Mouse (Mus musculus): Measurements from ENCODE around the gene Supt6. TPM values are rescaled to one million over a fixed set of nuclear protein-coding genes. Genes with fewer than 3 reads are reported as not detected.
A peak's percentile ranks its signal among the peaks of the same experiment; 100 is the strongest.

The Supt6 gene
- total RNA-seq, 2 experiments from 2014 or later = 33.7 to 36.6 TPM

DNA sequence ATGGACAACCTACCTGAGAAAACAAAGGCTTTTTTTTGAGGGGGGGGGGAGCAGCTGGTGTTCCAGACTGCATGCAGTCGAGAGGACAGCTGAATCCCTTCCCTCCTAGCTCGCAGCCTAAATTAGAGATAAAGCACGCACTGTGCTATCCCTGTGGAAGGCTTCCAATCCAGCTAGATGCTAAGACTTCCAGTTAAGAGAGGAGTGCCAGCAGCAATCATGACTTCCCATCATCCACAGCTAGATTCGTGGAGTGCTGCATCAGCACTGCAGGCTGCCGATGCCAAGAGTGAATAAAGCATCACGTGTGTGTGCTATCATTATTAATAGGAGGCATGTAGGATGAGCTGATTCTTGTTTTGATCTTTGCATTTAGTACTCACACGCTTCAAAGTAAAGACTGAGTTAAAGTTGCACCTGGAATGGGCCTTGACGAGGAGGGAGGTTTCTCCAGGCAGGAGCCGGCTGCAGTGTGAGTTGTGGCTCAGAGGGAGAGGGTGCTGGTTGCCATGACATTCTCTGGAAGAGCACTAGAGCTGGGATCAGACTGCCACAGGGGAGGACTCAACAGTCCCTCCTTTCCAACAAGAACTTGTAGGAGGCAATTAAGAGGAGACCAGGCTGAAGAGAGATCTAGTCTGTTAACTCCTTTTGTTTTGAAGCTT lies 5.5 kb downstream of the Supt6 start:
- intact Hi-C loops (cut with DNase I) = no loop called here
- peak; percentile 11 to 17 for DNase-seq

DNA sequence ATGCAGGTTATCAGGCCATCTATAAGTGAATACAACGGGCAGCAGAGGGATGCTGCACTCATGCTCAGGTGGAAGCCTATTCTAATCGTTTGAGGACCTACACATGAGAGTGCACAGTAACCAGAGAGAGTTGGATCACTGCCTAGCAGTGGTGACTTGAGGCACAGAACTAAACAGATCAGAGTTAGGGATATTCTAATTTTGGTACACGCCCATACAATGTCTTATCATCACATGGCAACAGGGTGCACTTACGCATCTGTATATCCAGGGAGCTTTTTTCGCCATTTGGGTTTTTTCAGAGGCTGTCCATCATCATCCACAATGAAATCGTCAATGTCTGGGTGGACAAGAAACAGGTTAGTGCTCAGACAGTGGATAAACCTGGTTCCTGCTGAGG lies 14.3 kb downstream of the Supt6 start:
- DNase-seq = no peak
- intact Hi-C loops (cut with DNase I) = no loop called here

DNA sequence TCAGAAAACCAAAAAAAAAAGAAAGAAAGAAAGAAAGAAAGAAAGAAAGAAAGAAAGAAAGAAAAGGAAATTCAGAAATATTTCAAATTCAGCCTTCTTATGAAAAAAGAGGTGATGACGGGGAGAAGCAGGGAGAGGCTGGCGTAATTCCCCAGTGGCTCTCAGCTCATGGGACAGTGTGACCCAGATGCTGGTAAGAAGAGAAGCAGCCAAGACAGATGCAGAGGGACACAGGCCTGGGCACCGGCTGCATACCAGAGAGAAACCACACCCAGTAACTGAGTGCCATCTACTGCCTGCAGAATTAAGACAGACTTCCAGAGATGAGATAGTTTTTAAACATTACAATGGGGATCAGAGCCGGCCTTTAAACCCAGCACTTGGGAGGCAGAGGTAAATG lies 22.2 kb downstream of the Supt6 start:
- intact Hi-C loops (cut with DNase I) = no loop called here
- DNase-seq = no peak

DNA sequence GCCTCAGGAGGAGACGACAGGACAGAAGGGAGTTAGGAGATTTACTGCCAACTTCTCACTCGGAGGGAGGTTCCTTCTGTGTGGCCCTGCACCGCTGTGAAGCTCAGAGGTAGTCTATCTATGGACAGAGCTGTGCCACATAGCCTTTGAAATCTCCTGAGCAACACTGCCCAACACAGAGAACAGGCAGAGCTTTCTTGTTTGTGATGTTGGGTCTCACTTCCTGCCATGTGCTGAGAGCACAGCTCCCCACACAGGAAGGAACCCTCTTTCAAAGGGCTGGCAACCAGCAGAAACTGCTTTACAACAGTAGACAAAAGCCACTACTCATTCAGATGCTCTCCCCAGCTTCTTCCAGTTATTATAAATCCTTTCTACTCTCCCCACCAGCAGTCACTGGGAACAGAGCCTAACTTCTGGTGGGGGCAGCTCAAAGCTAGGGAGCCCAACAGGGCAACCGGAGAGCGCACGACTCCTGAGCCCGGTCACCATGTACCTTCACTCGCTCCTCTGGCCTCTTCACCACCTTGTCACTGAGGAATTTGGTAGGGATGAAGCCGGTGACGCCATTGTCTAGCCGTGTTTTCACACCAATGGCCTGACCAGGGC lies 30.0 kb downstream of the Supt6 start:
- DNase-seq = no peak
- intact Hi-C loops (cut with DNase I) = no loop called here

DNA sequence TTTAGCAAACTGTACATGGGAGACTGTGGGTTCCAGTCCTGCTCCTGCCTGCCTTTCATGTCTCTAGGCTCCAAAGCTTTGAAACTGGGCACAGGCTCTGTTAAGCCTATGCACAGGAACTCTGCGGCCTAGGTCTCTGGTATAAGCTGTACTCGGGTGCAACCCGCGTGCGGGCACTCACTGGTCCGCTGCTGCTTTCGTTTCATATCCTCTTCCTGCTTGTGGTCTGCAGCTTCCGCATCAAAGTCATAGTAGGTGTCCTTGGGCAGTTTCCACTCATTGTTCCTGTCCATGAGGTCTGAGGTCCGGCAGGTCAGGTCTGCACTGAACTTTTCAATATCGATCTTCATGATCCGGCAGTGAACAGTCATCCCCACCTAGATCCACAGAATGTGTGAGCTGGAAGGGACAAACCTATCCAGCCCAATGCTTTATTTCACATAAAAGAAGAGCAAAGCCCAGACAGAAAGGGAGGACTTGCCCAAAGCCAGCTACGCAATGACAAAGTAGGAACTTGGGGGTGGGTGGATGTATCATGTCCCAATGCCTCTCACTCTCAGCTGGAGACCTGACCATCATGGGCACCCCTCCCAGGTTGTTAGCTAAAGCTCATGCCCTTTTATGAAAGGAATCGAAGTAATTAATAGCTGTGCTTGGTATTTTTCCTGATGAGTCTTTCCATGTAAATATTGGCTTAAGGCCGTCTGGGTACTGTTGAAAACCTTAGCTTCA lies 32.5 kb downstream of the Supt6 start:
- intact Hi-C loops (cut with DNase I) = no loop called here
- DNase-seq = no peak

DNA sequence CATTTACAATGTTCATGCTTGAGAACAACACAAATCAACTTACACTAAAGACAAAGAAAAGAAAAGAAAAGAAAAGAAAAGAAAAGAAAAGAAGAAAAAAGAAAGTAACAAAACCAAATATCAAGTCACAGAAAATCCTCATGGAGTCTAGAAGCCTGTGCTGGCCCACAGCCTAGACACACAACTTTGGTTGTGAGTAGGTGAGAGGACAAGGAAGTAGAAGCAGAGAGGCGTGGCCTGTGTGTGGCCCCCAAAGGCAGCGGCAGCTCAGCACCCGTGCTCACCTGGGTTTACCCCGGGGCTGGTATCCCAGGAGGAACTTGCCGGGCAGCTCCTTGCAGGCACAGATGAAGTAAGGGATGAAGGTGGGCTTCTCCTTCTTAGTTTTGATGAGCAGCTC lies 34.3 kb downstream of the Supt6 start:
- intact Hi-C loops (cut with DNase I) = no loop called here

DNA sequence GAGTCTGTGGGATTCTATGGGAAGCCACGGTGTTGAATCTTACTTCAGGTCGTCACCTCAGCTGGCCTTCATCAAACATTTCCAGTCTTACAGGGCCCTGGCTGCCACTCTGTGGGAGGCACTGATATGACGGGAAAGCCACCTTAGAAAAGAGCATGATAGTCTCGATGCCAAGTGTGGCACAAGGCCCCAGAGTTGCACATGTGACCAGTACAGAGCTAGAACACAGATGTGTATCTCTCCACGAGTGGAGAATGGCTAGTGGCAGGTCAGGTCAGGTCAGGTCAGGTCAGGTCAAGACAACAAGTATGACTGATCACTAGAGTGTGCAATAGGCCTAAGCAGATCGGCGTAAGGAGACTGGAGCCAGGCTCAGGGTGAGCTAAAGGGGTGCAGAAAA lies 35.2 kb downstream of the Supt6 start:
- intact Hi-C loops (cut with DNase I) = no loop called here
- DNase-seq = peak; percentile 18 to 27

More for the DNA sequence above, 34.3 kb downstream of the Supt6 start:
- DNase-seq = no peak

DNA sequence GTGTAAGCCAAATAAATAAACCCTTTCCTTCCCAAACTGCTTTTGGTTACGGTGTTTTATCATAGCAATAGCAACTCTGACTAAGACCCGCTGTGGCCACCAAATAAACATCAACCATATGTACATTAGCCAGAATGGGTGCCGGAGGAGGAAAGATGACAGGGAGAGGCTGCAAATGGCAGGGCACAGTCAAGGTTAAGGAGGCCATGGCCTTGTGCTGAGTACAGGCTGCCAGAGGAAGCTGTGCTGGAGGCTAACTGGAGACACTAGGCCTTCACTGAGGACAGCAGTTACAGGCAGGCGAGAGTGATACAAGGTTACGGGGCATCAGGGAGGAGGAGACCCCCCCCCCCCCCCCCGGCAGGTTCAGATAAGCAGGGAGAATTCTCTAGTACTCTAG lies 35.9 kb downstream of the Supt6 start:
- intact Hi-C loops (cut with DNase I) = no loop called here
- DNase-seq = no peak

DNA sequence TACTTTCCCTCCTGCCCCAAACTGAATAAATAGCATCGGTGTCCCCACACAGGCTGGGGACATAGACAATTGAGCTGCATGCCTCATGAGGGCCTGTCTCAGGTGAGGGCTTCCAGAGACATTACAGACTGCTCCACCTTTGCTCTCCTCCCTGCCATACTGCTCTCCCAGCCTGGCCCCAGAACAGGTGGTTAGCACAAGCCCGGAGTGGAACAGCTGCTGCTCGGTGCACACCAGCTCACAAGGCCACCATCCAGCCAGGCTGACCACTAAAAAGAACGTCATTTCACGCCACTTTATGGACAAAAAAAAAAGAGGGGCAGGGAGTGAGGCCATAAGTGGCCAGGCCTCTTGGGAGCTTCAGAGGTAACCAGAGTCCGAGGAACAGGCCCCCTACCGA lies 38.6 kb downstream of the Supt6 start:
- DNase-seq = no peak
- intact Hi-C loops (cut with DNase I) = no loop called here

DNA sequence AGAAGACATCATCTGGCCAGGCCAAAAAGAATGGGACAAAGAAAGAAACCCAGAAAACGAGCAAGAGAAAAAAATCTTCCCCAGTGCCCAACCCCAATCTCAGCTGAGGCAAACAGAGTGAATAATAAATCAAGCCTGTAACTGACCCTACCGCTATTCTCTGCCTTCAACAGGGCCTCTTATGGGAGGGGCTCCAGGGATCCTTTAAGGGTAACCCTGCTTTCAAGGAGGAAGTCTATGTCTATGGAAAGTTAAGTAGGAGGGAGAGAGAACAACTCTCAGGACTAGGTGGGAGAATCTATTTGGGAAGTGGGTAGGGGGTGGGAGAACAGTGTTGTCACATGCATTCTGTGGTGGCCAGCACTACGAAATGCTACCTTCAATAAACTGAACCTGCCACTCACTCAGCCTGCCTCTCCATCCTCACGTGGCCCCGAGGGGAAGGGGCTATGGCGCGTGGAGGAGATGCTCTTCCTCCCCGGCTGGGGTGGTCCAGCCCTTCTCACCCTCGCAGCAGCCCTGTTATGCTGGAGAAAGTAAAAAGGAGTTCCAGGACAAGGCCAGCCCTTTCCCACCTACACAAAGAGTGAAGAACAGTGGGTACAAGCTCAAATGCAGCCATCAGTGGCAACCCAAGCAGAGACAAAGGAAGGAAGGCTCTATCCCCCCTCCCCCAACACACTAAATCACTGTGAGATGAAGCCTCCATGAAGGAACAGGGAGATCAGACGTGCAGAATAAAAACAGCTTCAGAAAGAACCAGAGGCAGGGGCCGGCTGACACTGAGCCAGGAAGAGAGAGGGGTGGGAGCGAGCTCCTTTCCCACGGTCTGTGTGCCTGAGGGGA lies 40.2 kb downstream of the Supt6 start:
- intact Hi-C loops (cut with DNase I) = no loop called here
- no peak for DNase-seq

DNA sequence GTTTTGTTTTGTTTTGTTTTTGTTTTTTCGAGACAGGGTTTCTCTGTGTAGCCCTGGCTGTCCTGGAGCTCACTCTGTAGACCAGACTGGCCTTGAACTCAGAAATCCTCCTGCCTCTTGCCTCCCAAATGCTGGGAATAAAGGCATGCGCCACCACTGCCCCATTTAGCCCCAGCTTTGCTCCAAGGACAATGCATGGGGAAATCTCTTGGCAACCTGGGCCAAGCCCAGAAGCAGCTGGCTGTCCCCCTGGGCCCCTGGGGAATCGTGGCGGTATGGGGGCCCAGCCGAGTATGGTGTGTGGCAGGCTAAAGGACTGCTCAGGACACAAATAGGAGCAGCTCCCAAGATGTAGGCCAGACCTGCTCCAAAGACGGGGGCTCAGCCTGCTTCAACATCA lies 41.5 kb downstream of the Supt6 start:
- intact Hi-C loops (cut with DNase I) = no loop called here
- no peak for DNase-seq

DNA sequence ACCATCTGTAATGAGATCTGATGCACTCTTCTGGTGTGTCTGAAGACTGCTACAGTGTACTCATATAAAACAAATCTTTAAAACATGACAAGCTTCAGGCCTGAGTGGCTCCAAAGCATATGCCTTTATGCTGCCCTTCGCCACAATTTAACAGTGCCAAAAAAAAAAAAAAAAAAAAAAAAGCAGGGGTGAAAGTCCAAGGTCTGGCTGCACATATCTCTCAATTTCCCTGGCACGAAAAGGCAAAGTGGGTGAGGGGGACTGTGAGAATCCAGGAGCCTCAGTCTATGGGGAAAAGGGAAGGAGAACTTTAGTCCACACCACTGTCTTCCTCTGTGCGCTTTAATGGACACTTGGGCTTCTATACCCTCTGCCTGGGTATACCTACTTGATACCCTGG lies 43.4 kb downstream of the Supt6 start:
- intact Hi-C loops (cut with DNase I) = no loop called here
- no peak for DNase-seq

DNA sequence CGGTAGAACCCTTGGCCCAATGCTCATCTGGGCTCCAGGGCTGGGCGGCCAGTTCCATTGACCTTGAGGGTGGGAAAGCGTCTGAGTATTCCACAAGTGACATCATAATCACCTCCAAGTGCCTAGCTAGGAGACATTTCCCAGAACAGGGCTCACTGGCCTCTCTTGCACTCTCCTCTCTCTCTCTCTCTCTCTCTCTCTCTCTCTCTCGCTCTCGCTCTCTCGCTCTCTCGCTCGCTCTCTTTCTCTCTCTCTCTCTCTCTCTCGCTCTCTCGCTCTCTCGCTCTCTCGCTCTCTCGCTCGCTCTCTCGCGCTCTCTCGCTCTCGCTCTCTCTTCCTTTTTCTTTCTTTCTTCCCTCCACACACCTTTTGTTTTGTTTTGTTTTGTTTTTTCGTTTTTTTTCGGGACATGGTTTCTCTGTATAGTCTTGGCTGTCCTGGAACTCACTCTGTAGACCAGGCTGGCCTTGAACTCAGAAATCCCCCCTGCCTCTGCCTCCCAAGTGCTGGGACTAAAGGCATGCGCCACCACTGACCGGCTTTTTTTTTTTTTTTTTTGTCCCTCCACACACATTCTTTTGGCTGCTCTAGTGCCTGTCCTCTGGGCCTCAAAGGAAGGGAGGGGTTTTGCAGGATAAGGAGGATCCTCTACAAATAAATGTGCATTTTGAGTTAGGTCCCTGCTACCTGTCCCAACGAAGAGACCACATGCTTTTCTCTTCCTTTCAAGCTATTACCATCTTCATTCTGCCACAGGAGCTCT lies 50.5 kb downstream of the Supt6 start:
- DNase-seq = no peak
- intact Hi-C loops (cut with DNase I) = no loop called here

DNA sequence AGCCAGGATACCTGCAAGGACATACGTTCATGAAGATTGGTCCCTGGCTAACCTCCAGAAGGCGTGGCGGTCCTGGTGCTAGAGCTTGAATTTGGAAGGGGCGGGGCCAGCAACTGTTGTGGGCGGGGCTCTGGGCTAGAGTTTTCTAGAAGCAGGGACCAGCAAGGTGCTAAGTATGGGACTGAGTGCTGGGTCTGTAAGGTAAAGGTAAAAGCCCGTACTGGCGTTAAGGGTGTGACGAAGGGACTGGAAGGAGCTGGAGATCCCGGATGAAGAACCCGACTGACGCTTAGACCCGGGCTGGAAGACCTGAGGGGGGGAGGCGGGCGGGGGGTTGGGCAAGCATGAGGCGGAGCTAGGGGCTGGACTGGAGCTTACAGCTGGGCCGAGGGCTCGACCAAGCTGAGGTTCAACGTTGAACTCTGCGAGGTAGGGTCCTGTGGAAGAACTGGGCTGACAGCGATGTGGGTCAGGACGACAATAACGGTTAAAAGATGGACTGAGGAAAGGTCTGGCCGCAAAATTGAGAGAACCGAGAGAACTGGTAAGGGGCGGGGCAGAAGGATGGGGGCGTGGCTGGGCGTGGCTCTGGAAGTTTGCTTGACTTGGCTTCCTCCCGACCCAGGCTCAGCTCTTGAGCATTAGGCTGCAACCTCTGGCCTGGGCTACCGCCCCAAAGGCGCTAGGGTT lies 51.2 kb downstream of the Supt6 start:
- intact Hi-C loops (cut with DNase I) = no loop called here
- DNase-seq = peak; percentile 78 to 86

DNA sequence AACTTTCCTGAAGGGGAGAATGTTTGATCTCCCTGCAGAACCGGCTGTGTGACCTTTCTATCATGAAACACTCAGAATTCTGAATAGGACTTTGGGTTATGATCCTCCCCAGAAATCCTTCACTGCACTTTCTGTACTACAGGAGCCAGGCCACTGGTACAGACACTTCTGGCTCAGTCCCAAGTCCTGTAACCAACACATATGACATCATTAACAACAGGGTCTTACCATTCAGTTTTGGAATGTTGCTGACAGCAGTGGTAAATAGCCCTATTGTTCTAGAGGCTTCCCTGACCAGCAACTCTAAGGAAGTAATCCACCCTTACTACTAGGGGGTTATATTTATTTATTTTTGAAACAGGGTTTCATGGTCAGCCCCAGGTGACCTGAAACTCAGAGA lies 52.7 kb downstream of the Supt6 start, which contains the start of gene Proca1:
Proca1 (plus strand) TSS at position 280 of the 400 bp plus-strand sequence.
- intact Hi-C loops (cut with DNase I) = no loop called here
- no peak for DNase-seq

DNA sequence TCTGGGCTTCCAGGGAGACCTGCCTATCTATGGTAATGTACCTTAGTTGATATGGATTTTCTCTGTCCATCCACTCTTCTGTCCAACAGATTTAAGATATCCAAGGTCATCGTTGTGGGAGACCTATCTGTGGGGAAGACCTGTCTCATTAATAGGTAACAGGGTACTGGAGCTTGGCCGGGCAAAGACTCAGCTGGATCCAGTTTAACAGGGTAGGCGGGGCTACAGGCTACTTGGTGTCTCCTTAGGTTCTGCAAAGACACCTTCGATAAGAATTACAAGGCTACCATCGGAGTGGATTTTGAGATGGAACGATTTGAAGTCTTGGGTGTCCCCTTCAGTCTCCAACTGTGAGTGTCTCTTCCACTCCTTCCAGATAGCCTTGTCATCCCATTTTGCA lies 55.7 kb downstream of the Supt6 start:
- no peak for DNase-seq
- intact Hi-C loops (cut with DNase I) = no loop called here

DNA sequence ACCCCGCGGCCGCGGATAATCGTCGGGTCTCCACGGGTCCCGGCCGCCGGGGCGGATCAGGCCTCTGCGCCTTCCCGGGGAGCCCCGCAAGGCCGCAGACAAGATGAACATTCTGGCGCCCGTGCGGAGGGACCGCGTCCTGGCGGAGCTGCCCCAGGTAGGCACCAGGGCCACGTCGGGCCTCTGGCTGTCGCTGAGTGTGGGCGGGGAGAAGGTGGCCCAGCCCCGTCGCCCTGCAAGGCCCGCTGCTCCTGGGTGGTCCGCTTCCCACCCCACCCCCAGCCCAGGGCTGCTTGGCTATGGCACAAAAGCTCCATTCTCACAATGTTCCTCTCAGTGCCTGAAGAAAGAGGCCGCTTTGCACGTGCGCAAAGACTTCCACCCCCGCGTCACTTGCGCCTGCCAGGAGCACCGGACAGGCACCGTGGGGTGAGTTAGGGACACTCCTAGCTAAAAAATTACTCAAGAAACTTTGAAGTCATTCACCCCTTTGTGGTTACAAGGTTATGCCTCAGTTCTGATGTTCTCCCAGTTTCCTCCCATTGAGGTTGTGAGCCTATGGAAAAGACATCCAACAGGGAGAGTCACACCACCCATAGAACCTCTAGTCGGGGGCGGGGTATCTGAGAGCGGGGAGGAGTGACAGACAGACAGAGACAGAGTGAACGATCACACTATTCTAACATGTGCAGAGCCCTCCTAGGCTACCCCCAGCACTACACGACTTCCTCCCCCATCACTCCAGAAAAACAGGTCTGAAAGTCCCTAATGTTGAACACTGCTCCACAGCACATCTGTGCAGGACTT lies 56.4 kb downstream of the Supt6 start:
- DNase-seq = peak; percentile 75 to 83
- intact Hi-C loops (cut with DNase I) = no loop called here

DNA sequence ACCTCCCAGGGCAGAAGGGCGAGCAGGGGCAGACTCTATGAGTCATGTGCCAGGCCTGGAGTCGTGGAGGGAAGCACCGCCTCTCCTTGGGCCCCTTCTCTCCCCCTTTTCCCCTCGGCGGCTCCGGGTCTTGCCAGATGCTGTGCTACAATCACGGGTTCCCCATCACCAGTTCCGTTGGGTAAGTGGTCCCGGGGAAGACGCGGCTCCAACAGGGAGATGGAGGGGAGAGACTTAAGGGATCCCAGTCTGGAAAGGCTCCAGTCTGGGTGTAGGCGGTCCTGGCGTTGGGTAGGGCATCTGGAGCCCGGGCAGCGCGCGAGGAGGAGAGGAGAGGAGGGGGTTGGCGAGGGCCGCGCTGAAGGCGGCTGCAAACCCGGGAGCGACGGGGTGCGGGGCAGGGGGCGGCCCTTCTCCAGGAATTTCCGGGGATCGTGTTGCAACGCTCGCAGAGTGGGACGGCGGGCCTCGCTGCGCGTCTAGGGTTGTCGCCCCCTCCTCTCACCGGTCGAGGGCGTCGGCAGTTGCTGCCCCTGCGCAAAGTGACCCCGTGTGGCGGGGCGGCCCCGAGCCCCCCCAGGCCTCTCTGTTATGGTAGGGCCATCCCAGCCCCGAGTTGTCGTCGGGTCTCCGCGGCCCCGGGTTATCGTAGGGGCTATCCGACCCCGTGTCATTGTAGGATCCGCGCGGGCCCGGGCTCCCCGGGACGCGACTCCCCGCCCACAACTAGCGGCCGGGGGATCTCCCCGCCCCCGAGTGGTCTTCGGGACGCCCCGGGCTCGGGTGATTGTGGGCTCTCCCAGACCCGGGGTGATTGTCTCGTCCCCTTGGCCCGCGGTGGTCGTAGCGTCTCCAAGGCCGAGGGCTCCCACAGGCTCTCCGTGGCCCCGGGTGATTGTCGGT lies 57.2 kb downstream of the Supt6 start, which contains the start of gene Rab34:
Rab34 (plus strand) TSS at position 100 of the 903 bp plus-strand sequence.
- intact Hi-C loops (cut with DNase I) = no loop called here
- peak; percentile 82 to 83 for DNase-seq
